Mouse (Mus musculus): ENCODE measurements around the gene Zfp82. TPM values are rescaled to one million over a fixed set of nuclear protein-coding genes. Genes with fewer than 3 reads are reported as not detected.

The Zfp82 gene
- polyA plus RNA-seq, 1 experiment: 1.3 TPM

GRCm38 (mm10) chr7:30048126-30048525 lies 24.6 kb downstream of the Zfp82 start:
- no peak for DNase-seq (ENCODE audit: low spot score)

GRCm38 (mm10) chr7:30044354-30044753 lies 28.3 kb downstream of the Zfp82 start:
- DNase-seq (ENCODE audit: low spot score): no peak

- no peak for DNase-seq (ENCODE audit: low spot score)
Measured at GRCm38 (mm10) chr7:30034331-30034730, 38.4 kb downstream of the Zfp82 start.

GRCm38 (mm10) chr7:30031379-30031778 lies 41.3 kb downstream of the Zfp82 start:
- DNase-seq (ENCODE audit: low spot score): no peak

DNA sequence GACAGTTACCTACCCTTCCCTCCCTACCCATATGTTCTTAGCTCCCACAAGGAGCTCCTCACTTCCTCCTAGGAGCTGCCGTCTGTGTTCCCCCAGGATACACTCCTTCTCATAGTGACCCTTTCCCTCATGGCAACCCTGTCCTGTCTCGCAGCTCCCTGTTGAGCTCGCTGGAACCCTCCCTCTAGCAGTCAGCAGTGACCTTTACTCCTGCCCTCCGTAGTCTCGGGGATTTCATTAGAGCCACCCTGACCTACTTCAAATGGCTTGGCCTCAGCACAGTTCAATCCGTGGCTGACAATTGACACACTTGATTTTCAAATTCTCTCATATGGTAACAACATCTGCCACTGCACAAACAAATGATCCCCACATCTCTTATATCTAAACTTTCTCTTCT lies 42.0 kb downstream of the Zfp82 start:
- DNase-seq (ENCODE audit: low spot score): no peak

GRCm38 (mm10) chr7:30028572-30028971 lies 44.1 kb downstream of the Zfp82 start:
- DNase-seq (ENCODE audit: low spot score): no peak

DNA sequence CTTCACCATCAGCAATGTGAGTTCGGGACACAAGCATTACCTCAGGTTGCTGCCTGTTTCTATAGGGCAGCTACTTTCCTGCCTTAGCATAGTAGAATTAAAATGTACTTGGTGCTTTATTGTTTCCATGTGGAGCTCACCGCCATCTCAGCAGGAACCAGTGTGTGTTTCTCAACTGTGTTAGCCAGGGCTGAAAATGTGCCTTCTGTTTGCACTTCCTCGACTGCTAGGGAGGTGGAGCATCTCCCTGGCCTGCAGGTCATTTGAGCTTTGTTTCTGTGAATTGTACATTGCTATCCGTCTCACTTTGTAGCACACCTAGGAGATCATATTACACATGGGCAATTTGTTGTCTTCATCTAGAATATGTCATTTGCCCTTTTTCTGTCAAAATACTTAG lies 45.4 kb downstream of the Zfp82 start:
- DNase-seq (ENCODE audit: low spot score): no peak

- DNase-seq (ENCODE audit: low spot score): no peak
Measured at GRCm38 (mm10) chr7:30025358-30025757, 47.3 kb downstream of the Zfp82 start.

- DNase-seq (ENCODE audit: low spot score): no peak
Measured at GRCm38 (mm10) chr7:30023800-30024199, 48.9 kb downstream of the Zfp82 start.

GRCm38 (mm10) chr7:30023324-30023723 lies 49.4 kb downstream of the Zfp82 start:
- no peak for DNase-seq (ENCODE audit: low spot score)

DNA sequence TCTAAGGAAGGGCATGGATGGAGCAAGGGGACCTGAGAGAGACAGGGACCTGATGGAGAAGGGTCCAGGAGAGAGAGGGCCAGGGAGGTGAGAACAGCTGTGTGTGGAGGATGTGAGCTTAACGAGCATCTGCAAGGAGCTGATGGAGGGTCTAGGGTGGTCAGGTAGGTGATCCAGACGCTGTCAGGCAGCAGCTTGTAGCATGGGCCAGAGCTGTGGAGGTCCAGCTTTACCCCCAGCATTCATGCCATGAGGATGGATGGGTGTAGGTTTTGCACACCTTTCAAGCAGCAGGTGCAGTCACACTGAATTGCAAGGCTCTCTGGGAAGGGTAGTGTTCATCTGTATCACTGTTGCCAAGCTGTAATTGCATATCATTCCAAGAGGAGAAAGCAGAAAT lies 53.2 kb downstream of the Zfp82 start:
- no peak for DNase-seq (ENCODE audit: low spot score)

DNA sequence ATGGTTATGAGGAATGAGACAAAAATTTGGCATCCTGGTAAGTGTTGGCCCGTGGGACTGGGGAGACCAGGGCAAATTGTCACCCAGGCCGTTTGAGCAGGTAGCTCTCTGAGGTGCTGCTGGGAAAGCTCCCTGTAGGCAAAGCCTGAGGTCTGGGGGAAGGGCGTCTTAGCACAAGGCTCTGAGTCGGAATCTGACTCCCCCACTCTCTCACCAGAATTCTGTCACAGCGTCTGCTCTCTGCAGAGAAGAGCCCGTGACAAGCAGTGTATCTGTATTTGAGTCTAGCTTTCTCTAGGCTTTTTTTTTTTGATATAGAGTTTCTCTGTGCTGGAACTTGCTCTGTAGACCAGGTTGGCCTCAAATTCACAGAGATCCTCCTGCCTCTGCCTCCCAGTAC lies 55.5 kb downstream of the Zfp82 start:
- DNase-seq (ENCODE audit: low spot score): no peak

DNA sequence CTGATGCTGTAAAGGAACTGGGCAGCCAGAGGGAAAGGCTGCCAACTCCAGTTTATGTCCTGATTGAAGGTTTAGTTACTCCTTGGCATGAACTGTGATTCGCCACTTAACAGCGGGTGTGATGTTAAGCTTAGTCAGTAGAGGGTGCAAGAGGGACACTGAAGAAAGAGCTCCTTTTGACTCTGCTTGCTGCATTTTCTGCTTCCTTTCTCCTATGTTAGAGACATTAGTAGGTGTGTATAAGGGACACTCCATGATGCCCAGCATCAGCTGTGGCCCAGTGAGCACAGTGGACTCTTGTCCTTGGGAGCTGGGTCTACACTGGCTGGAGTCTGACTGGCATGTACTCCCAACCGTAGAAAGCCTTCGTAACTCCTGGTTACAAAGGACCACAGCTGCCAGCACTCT lies 59.7 kb downstream of the Zfp82 start:
- no peak for DNase-seq (ENCODE audit: low spot score)

DNA sequence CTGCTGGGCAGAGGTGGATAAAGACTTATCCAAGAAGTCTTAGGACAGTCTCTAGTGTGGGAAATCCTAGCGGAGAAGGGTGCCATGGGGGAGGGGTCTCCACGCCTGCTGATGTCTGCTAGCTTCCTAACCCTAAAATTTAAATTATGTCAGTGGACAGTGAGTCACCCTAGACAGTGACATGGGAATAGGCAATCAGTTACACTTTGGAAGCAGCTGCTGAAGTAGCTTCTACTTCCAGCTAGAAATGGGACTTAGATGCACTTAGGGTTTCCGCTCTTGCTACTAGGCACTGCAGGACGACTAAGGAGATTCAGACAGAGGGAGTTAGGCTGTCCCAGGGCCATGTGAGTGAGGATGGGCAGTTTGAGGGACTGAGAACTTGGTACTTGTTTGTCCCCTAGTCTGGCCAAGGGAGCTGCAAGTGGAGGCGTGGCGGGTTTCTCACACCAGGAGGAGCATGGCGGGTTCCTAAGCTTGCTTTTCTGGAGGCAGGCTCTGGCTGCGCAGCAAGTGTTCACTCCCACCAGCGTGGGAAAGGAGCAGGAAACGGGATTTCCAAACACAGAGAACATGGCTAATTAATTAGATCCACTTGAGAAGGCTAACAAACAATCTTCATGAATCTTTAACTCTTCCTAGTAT lies 62.0 kb downstream of the Zfp82 start:
- DNase-seq (ENCODE audit: low spot score): no peak

GRCm38 (mm10) chr7:30009321-30010085 lies 63.2 kb downstream of the Zfp82 start:
- DNase-seq (ENCODE audit: low spot score): no peak

GRCm38 (mm10) chr7:30008020-30008690 lies 64.5 kb downstream of the Zfp82 start:
- DNase-seq (ENCODE audit: low spot score): no peak

- no peak for DNase-seq (ENCODE audit: low spot score)
Measured at GRCm38 (mm10) chr7:30007601-30008000, 65.1 kb downstream of the Zfp82 start.

Other genes starting within 250 kb of the Zfp82 start
- 1.1 and 1.4 TPM in 2 replicates for gene Zfp940, start 219.2 kb downstream of the Zfp82 start, polyA plus RNA-seq (2012; rRNA removed)
- gene Zfp420, start 212.9 kb downstream of the Zfp82 start, polyA plus RNA-seq (2012; rRNA removed): 7.0 and 8.1 TPM in 2 replicates
- gene Zfp27, start 166.3 kb downstream of the Zfp82 start, polyA plus RNA-seq (2012; rRNA removed): 6.0 and 6.8 TPM in 2 replicates
- 7.5 and 8.1 TPM in 2 replicates for gene Zfp383, start 164.7 kb downstream of the Zfp82 start, polyA plus RNA-seq (2012; rRNA removed)
- gene Zfp74, start 118.8 kb downstream of the Zfp82 start, polyA plus RNA-seq (2012; rRNA removed): 7.7 TPM in 2 replicates
- 8.7 and 9.0 TPM in 2 replicates for gene Zfp568, start 88.9 kb downstream of the Zfp82 start, polyA plus RNA-seq (2012; rRNA removed)
- gene Zfp14, start 21.5 kb downstream of the Zfp82 start, polyA plus RNA-seq (2012; rRNA removed): 11.0 and 14.3 TPM in 2 replicates
- 0.15 and 0.17 TPM in 2 replicates for gene Gm26920, start 17.5 kb upstream of the Zfp82 start, polyA plus RNA-seq (2012; rRNA removed)
- gene Zfp566, start 17.6 kb upstream of the Zfp82 start, polyA plus RNA-seq (2012; rRNA removed): 3.6 and 4.7 TPM in 2 replicates
- 39.0 and 39.6 TPM in 2 replicates for gene Zfp260, start 21.9 kb upstream of the Zfp82 start, polyA plus RNA-seq (2012; rRNA removed)
- 2.6 and 3.0 TPM in 2 replicates for gene Zfp382, start 49.0 kb upstream of the Zfp82 start, polyA plus RNA-seq (2012; rRNA removed)
- 49.8 and 50.1 TPM in 2 replicates for gene Zfp146, start 96.8 kb upstream of the Zfp82 start, polyA plus RNA-seq (2012; rRNA removed)
- gene Cox7a1, start 111.2 kb upstream of the Zfp82 start, polyA plus RNA-seq (2012; rRNA removed): 16.9 and 19.4 TPM in 2 replicates
- gene Capns1, start 125.9 kb upstream of the Zfp82 start, polyA plus RNA-seq (2012; rRNA removed): 449 and 545 TPM in 2 replicates
- gene Polr2i, start 159.0 kb upstream of the Zfp82 start, polyA plus RNA-seq (2012; rRNA removed): 107 and 140 TPM in 2 replicates
- 84.3 and 84.5 TPM in 2 replicates for gene Tbcb, start 159.4 kb upstream of the Zfp82 start, polyA plus RNA-seq (2012; rRNA removed)
- gene Ovol3, start 162.8 kb upstream of the Zfp82 start, polyA plus RNA-seq (2012; rRNA removed): 0.31 TPM in 1 of 2 replicates, not detected in the other
- gene Thap8, start 207.2 kb upstream of the Zfp82 start, polyA plus RNA-seq (2012; rRNA removed): 0.18 and 0.36 TPM in 2 replicates
- 10.2 and 11.4 TPM in 2 replicates for gene Wdr62, start 207.5 kb upstream of the Zfp82 start, polyA plus RNA-seq (2012; rRNA removed)
- gene Clip3, start 218.8 kb upstream of the Zfp82 start, polyA plus RNA-seq (2012; rRNA removed): 23.7 and 47.9 TPM in 2 replicates
- gene Alkbh6, start 235.8 kb upstream of the Zfp82 start, polyA plus RNA-seq (2012; rRNA removed): 68.0 and 80.2 TPM in 2 replicates
- gene Syne4, start 241.9 kb upstream of the Zfp82 start, polyA plus RNA-seq (2012; rRNA removed): 5.4 and 9.1 TPM in 2 replicates
- gene E130208F15Rik, start 248.8 kb upstream of the Zfp82 start, polyA plus RNA-seq (2012; rRNA removed): 0.57 and 0.72 TPM in 2 replicates

Data from urinary bladder, adult 2 months (tissue).